Mouse (Mus musculus): Measurements from ENCODE around the gene Prps2.

DNA sequence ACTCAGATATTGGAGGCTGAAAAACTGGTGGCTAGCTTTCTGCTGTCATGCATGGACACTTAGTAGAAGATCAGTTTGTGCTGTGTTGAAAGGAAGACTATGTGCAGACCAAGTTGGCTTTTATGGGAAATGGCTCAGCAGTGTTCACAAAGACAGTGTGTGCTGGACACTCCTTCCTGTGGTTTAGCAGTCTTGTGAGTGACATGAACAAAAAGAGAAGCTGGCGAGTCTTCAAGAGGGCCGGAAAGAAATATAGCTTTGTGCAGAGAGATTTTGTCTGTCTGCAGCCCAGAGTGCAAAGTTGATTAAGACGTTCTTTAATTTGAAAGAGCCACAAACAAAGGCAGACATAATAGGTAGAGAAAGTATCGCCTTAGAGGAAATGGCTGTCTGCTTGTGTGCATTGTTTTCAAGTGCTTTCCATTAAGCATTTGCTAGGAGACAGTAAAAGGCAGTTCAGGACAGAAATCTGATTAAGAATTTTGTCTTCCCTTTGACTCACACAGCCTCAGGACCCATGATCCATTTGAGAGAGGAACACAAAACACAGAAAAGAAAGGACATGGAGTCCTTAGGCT, 63.6 kb downstream of the Prps2 start:
- no peak for TF ChIP-seq CTCF (IDR thresholded peaks at IDR 0.05)
- TF ChIP-seq POLR2A (IDR thresholded peaks at IDR 0.05; ENCODE audit: insufficient read depth, low read depth, low read length) = no peak
